Mouse (Mus musculus) neural tube, embryonic 15.5 days (tissue): ENCODE measurements at regions not wholly inside any gene's neighbourhood (a gene's known extent, or its start where the extent isn't known, plus 50 kb on each side); places are given as distances from the start of the nearest gene placed in this dataset.

Experiments
- ATAC-seq: fragments of 200-750 bp; cut with Nextera tagmentation; 2 replicates; pipeline ENCODE4 v1.8.0; 2017; ENCODE audit warnings: mild to moderate bottlenecking, moderate TSS enrichment, moderate library complexity; ENCODE audit not compliant: low FRiP score
- H3K27ac ChIP-seq: fragments of 300-500 bp; sonication (generic); replicated peaks from 2 replicates; pipeline ENCODE4 v1.5.1; 2015; ENCODE audit warnings: mild to moderate bottlenecking, inconsistent platforms
- H3K27me3 ChIP-seq: fragments of 300-500 bp; sonication (generic); replicated peaks from 2 replicates; pipeline ENCODE4 v1.6.1; 2015; ENCODE audit warnings: inconsistent platforms
- H3K36me3 ChIP-seq: fragments of 300-500 bp; sonication (generic); 2 replicates; pipeline ENCODE4 v1.6.1; 2015; ENCODE audit warnings: inconsistent platforms
- H3K4me1 ChIP-seq: fragments of 300-500 bp; sonication (generic); 2 replicates; pipeline ENCODE4 v1.6.1; 2015; ENCODE audit warnings: inconsistent platforms
- H3K4me2 ChIP-seq: fragments of 300-500 bp; sonication (generic); 2 replicates; pipeline ENCODE4 v1.6.1; 2015; ENCODE audit warnings: inconsistent platforms, mild to moderate bottlenecking, moderate library complexity
- H3K4me3 ChIP-seq: fragments of 300-500 bp; sonication (generic); replicated peaks from 2 replicates; pipeline ENCODE4 v1.5.1; 2015; ENCODE audit warnings: mild to moderate bottlenecking, inconsistent platforms
- H3K9ac ChIP-seq: fragments of 300-500 bp; sonication (generic); replicated peaks from 2 replicates; pipeline ENCODE4 v1.6.1; 2015; ENCODE audit warnings: mild to moderate bottlenecking, inconsistent platforms
- H3K9me3 ChIP-seq: fragments of 300-500 bp; sonication (generic); replicated peaks from 2 replicates; pipeline ENCODE4 v1.6.1; 2016; ENCODE audit warnings: inconsistent platforms
- WGBS: fragments of 180-500 bp; shearing (Covaris S2); methylation state at CpG from one replicate; pipeline ENCODE4 v1.1.7; 2015; ENCODE audit warnings: mixed read lengths; 5-methylcytosine and 5-hydroxymethylcytosine counted together

- Histone ChIP-seq H3K27me3 (no peaks in the 10 kb centered on the region), H3K36me3 (no peaks in the 10 kb centered on the region), H3K9me3 (no peaks in the 10 kb centered on the region), H3K4me1 (peaks cover 17% of the 10 kb centered on the region), H3K4me3 (no peak overlapping the region), H3K4me2 (no peak overlapping the region), H3K27ac (no peak overlapping the region), H3K9ac (no peak overlapping the region)
- no peak for ATAC-seq
- WGBS = 72% methylated on average over 6 of the region's 6 CpGs
Measured at GRCm38 (mm10) chr14:25392940-25393339, 66.0 kb upstream of the Zmiz1 start.

GRCm38 (mm10) chr14:25394931-25395330 is 64.1 kb upstream of the Zmiz1 start:
- no peak overlapping the region for H3K27ac ChIP-seq
- H3K36me3 ChIP-seq = no peaks in the 10 kb centered on the region
- H3K9ac ChIP-seq = no peak overlapping the region
- ATAC-seq = no peak
- no peaks in the 10 kb centered on the region for H3K9me3 ChIP-seq
- no peak overlapping the region for H3K4me2 ChIP-seq
- 54% methylated on average over 6 of the region's 6 CpGs for WGBS
- no peak overlapping the region for H3K4me3 ChIP-seq
- peaks cover 23% of the 10 kb centered on the region for H3K4me1 ChIP-seq
- no peaks in the 10 kb centered on the region for H3K27me3 ChIP-seq

GRCm38 (mm10) chr14:25396990-25397531 is 61.9 kb upstream of the Zmiz1 start:
- ATAC-seq = peak; percentile 30; the same call in 1 of the 2 replicates
- H3K27ac ChIP-seq = peak overlapping the region; percentile 79
- no peaks in the 10 kb centered on the region for H3K9me3 ChIP-seq
- peaks cover 23% of the 10 kb centered on the region for H3K4me1 ChIP-seq
- H3K4me3 ChIP-seq = no peak overlapping the region
- H3K27me3 ChIP-seq = no peaks in the 10 kb centered on the region
- 3% methylated on average over 9 of the region's 9 CpGs for WGBS
- H3K4me2 ChIP-seq = peak overlapping the region; percentile 22
- no peak overlapping the region for H3K9ac ChIP-seq
- H3K36me3 ChIP-seq = no peaks in the 10 kb centered on the region

- Histone ChIP-seq H3K27ac (peak overlapping the region; percentile 79), H3K4me1 (peaks cover 23% of the 10 kb centered on the region), H3K9ac (no peak overlapping the region), H3K27me3 (no peaks in the 10 kb centered on the region), H3K4me3 (no peak overlapping the region), H3K36me3 (no peaks in the 10 kb centered on the region), H3K4me2 (no peak overlapping the region), H3K9me3 (no peaks in the 10 kb centered on the region)
- peak; percentile 30; the same call in 1 of the 2 replicates for ATAC-seq
- 15% methylated on average over 5 of the region's 5 CpGs for WGBS
Measured at GRCm38 (mm10) chr14:25397751-25398150, 61.2 kb upstream of the Zmiz1 start.

- no peaks in the 10 kb centered on the region for H3K9me3 ChIP-seq
- H3K4me1 ChIP-seq = peaks cover 23% of the 10 kb centered on the region
- no peaks in the 10 kb centered on the region for H3K27me3 ChIP-seq
- ATAC-seq = no peak
- WGBS = 89% methylated on average over 5 of the region's 5 CpGs
- no peaks in the 10 kb centered on the region for H3K36me3 ChIP-seq
- no peak overlapping the region for H3K4me2 ChIP-seq
- no peak overlapping the region for H3K4me3 ChIP-seq
- H3K9ac ChIP-seq = no peak overlapping the region
- peak overlapping the region; percentile 79; the same call in 1 of the 2 replicates for H3K27ac ChIP-seq
Measured at GRCm38 (mm10) chr14:25398745-25399144, 60.2 kb upstream of the Zmiz1 start.

- Histone ChIP-seq H3K9me3 (no peaks in the 10 kb centered on the region), H3K27me3 (no peaks in the 10 kb centered on the region), H3K27ac (no peak overlapping the region), H3K9ac (no peak overlapping the region), H3K4me2 (no peak overlapping the region), H3K4me3 (no peak overlapping the region), H3K36me3 (no peaks in the 10 kb centered on the region), H3K4me1 (peaks cover 23% of the 10 kb centered on the region)
- ATAC-seq = no peak
- WGBS = 88% methylated on average over 3 of the region's 3 CpGs
Measured at GRCm38 (mm10) chr14:25399286-25399685, 59.7 kb upstream of the Zmiz1 start.

GRCm38 (mm10) chr14:25401104-25401963 is 57.7 kb upstream of the Zmiz1 start:
- Histone ChIP-seq H3K36me3 (no peaks in the 10 kb centered on the region), H3K27ac (no peak overlapping the region)

GRCm38 (mm10) chr14:25402409-25402808 is 56.6 kb upstream of the Zmiz1 start:
- H3K9ac ChIP-seq = no peak overlapping the region
- H3K27me3 ChIP-seq = no peaks in the 10 kb centered on the region
- no peaks in the 10 kb centered on the region for H3K9me3 ChIP-seq
- no peak for ATAC-seq
- H3K4me2 ChIP-seq = no peak overlapping the region
- no peak overlapping the region for H3K4me3 ChIP-seq
- H3K4me1 ChIP-seq = peaks cover 11% of the 10 kb centered on the region
- H3K36me3 ChIP-seq = no peaks in the 10 kb centered on the region
- no peak overlapping the region for H3K27ac ChIP-seq
- 87% methylated on average over 1 of the region's 1 CpGs for WGBS

More at GRCm38 (mm10) chr14:25401104-25401963, 57.7 kb upstream of the Zmiz1 start:
- Histone ChIP-seq H3K4me3 (no peak overlapping the region), H3K27me3 (no peaks in the 10 kb centered on the region), H3K9me3 (no peaks in the 10 kb centered on the region), H3K9ac (no peak overlapping the region), H3K4me1 (peaks cover 22% of the 10 kb centered on the region), H3K4me2 (no peak overlapping the region)
- WGBS = 87% methylated on average over 19 of the region's 19 CpGs
- no peak for ATAC-seq

- 49% methylated on average over 4 of the region's 4 CpGs for WGBS
- no peaks in the 10 kb centered on the region for H3K36me3 ChIP-seq
- no peak overlapping the region for H3K9ac ChIP-seq
- no peaks in the 10 kb centered on the region for H3K9me3 ChIP-seq
- no peaks in the 10 kb centered on the region for H3K27me3 ChIP-seq
- no peaks in the 10 kb centered on the region for H3K4me1 ChIP-seq
- H3K4me3 ChIP-seq = no peak overlapping the region
- no peak overlapping the region for H3K4me2 ChIP-seq
- ATAC-seq = no peak
- H3K27ac ChIP-seq = no peak overlapping the region
Measured at GRCm38 (mm10) chr14:25405191-25405590, 53.8 kb upstream of the Zmiz1 start.

GRCm38 (mm10) chr14:25406059-25406458 is 52.9 kb upstream of the Zmiz1 start:
- WGBS = 96% methylated on average over 3 of the region's 3 CpGs
- no peak for ATAC-seq
- Histone ChIP-seq H3K4me1 (no peaks in the 10 kb centered on the region), H3K36me3 (no peaks in the 10 kb centered on the region), H3K9me3 (no peaks in the 10 kb centered on the region), H3K9ac (no peak overlapping the region), H3K27me3 (no peaks in the 10 kb centered on the region), H3K4me3 (no peak overlapping the region), H3K4me2 (no peak overlapping the region), H3K27ac (no peak overlapping the region)

GRCm38 (mm10) chr14:25406613-25407012 is 52.4 kb upstream of the Zmiz1 start:
- no peaks in the 10 kb centered on the region for H3K36me3 ChIP-seq
- WGBS = 90% methylated on average over 6 of the region's 6 CpGs
- ATAC-seq = no peak
- H3K27ac ChIP-seq = no peak overlapping the region
- no peak overlapping the region for H3K4me3 ChIP-seq
- H3K4me2 ChIP-seq = no peak overlapping the region
- no peaks in the 10 kb centered on the region for H3K4me1 ChIP-seq
- H3K9me3 ChIP-seq = no peaks in the 10 kb centered on the region
- H3K27me3 ChIP-seq = no peaks in the 10 kb centered on the region
- no peak overlapping the region for H3K9ac ChIP-seq

- WGBS = 77% methylated on average over 7 of the region's 7 CpGs
- no peaks in the 10 kb centered on the region for H3K4me1 ChIP-seq
- H3K4me3 ChIP-seq = no peak overlapping the region
- no peak overlapping the region for H3K4me2 ChIP-seq
- no peaks in the 10 kb centered on the region for H3K9me3 ChIP-seq
- no peaks in the 10 kb centered on the region for H3K36me3 ChIP-seq
- no peak for ATAC-seq
- H3K27ac ChIP-seq = no peak overlapping the region
- H3K9ac ChIP-seq = no peak overlapping the region
- no peaks in the 10 kb centered on the region for H3K27me3 ChIP-seq
Measured at GRCm38 (mm10) chr14:25407111-25407510, 51.9 kb upstream of the Zmiz1 start.
